Mouse (Mus musculus): ENCODE measurements around the gene Nuak1.
A peak's percentile ranks its signal among the peaks of the same experiment; 100 is the strongest.

The Nuak1 gene

DNA sequence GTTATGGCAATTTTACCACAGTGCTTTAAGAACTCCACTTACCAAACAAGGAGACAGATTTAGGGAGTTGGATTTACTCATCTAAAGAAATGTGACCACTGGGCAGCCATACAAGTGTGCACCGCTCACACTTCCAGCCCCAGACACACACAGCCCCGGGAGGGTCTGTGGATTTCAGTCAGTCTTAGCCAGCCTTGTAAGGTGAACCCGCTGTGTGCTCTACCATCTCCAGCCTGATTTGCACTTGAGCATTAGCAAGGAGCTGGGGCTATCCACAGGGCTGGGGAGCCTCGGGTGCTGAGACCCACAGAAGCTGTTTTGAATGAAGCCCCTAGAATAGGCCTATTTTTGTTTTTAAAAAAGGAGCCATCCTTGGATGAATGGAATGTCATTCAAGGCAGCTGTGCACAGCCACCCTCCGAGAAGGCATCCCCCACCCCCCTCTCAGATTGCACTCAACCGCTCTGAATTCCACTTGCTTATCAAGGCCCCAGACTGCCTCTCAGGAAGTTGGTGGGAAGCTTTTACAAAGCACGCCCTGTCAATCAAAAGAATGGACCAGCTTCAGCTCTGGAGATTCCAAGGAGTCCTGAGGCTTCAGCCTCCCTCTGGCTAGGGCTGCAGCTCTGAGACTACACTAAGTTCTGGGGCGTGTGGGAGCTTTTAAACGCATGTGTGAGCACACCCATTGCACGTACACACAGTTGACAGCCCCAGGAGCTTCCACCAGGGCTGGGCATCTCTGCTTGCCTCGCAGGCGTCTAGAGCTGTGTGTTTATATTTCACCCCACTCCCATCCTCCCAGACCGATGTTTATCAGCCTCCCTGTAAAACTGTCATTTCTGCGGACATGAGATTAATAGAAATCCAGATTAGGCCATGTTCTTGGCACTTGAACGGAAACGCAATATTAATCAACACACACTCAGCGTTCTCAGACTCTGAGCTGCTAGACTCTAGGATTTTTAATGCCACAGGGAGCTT is 57.2 kb downstream of the Nuak1 start:
- DNase-seq (ENCODE audit: low read depth, low spot score) = no peak

DNA sequence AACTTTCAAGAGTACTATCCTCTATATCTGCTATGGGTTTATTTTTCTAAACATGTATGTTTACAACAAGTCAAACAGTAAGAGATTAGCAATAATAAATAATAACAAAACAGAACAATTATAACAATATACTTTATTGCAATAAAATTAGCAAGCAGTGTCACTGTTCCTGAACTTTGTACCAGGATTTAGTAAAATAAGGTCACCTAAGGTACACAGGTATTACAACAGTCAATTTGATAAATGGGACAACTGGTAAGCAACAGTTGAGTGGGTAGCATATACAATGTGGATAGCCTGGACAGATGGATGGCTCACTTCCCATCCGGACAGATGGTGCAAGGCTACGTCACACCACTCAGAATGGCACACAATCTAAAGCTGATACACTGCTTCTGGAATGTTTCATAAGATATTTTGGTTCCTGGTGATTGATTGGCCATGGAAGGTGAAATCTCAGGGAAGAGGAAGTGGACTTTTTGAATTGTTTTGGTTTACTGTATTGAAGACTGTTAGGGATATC is 59.1 kb downstream of the Nuak1 start:
- DNase-seq (ENCODE audit: low read depth, low spot score) = no peak

DNA sequence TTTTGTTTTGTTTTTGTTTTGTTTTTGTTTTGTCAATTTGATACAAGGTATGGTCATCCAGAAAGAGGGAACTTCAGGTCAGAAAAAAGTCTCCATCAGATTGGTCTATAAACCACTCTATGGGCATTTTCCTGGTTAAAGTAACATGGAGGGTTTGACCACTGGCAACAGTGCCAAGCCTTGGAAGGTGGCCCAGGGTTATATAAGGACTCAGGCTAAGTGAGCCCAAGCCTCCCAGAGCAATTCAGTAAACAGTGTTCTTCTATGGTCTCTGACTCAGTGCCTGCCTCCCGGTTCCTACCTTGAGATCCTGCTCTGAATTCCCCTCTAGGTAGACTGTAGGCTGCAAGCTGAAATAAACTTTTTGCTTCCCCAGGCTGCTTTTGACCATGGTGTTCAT is 61.0 kb downstream of the Nuak1 start:
- no peak for DNase-seq (ENCODE audit: low read depth, low spot score)

DNA sequence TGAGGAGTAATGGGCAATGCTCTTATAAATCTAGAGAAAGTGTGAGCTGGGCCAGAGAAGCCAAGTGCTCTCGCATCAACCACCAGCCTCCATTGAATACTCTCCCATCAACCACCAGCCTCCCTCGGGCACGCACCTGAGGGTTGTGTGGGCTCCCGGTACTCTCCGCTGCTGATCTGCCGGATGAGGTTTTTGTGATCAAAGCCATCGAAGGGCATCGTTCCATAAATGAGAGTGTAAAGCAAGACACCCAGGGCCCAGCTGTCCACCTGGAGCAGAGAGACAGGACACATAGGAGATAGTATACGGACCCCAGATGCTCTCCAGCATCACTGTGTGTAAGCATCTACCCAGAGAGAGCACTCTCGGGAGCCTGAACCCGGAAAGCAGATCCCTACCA is 62.4 kb downstream of the Nuak1 start:
- DNase-seq (ENCODE audit: low read depth, low spot score) = no peak

DNA sequence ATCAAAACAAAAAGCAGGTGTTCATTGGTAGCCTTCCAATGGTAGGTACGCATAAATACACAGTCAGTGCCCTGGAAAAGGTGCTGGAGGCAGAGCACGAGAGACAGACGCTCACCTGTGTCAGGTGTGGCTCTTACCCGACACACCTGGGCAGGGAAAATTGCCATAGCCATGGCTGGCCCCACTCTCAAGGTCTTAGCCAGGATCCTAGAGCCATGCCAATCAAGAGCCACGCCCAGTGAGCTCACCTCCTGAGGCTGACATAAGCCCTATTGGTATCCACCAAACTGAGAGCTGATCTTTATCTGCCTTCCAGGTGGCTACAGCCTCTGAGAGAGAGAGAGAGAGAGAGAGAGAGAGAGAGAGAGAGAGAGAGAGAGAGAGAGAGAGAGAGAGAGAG is 64.1 kb downstream of the Nuak1 start:
- DNase-seq (ENCODE audit: low read depth, low spot score) = no peak

DNA sequence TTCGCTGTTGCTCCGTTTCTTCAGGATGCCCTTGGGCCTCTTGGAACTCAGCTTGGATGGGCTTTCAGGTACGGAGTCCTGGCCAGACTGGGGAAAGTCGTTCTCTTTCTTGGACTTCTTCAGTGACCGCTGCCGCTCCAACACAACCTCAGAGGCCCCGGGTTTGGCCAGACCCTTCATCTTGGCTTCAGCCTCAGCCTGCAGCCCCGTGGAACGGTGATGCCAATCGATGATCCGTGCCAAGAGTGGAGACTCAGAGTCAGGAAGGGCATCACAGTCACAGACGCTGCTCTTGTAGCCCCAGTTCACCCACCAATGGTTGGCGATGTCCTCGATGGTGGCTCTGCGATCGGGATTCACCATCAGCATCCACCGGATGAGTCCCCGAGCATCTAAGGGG is 65.4 kb downstream of the Nuak1 start:
- DNase-seq (ENCODE audit: low read depth, low spot score) = no peak

DNA sequence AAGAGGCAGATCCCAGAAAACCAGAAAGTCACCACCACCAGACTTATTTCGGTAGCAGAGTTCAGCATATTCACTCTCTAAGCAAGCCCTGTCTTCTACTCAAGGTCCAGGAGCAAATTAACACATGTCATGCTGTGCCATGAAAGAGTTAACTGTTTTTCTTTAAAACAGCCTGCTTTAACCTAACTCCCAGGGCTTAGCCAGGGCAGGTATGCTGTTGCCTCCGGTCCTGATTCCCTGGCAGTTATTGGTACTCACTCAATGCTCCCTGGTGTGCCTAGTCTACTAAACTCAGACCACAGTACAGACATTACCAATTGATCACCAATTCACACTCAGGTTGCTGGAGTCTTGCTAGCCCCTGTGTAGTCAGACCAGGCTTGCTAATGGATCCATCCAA is 66.9 kb downstream of the Nuak1 start:
- no peak for DNase-seq (ENCODE audit: low read depth, low spot score)

DNA sequence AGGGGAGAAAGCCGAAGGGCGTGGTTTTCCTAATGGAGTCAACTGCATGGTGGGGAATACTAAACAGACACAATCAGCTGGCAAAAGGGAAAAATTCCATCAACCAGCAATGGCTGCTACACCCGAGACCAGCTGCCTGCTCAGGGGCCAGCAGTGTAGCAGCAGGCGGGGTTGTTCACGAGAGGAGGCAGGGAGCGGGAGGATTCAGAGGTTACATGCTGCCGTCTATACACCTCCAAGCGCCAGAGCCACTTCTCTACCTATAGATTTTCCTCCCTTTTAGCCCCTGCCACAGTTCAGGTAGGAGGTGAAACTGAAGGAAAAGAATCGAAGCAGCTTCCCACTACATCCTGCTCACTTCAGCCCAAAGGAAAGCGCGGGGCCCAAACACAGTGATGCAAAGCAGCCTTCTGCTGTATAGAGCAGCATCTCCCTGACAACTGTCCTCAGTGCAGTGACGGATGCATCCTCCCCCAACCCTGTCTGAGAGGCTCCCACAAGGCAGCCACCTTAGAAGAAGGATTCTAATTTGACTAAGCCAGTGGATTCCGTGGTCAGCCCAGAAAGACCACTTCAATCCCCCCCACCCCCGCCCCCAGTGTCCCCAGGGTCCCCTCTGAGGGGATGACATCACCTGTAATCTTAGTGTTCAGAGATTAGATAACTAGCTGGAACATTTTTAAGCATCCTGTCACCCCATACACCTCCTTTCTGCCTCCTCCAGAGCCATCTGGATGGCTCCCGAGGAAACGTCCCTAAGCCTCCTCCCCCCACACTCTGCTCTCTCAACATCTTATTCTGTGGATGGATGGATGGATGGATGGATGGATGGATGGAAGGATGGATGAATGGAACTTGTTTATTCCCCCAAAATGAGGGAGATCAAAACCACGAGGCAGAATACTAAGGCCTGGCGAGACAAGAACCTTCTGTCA is 68.0 kb downstream of the Nuak1 start:
- no peak for DNase-seq (ENCODE audit: low read depth, low spot score)

DNA sequence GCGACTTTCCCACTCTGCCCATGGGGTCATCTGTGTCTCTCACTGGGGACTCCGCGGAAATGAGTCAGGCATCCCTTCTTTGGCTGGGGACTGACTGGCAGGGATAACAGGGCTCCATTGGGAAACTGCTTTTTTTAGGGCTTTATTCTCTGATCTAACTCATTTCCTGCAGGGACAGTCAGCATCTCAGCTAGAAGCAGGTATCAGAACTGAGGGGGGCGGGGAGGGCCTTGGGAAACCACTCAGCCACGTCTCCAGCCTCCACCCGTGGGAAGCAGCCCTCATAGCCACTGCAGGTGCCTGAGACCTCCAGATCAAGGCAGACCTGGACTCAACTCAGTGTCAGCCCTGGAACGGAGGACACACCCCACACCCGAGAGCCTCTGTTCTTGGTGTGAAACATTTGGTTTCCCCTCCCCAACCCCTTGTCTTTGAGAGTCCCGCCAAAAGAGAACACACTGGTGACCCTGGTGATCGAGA is 68.7 kb downstream of the Nuak1 start:
- no peak for DNase-seq (ENCODE audit: low read depth, low spot score)

DNA sequence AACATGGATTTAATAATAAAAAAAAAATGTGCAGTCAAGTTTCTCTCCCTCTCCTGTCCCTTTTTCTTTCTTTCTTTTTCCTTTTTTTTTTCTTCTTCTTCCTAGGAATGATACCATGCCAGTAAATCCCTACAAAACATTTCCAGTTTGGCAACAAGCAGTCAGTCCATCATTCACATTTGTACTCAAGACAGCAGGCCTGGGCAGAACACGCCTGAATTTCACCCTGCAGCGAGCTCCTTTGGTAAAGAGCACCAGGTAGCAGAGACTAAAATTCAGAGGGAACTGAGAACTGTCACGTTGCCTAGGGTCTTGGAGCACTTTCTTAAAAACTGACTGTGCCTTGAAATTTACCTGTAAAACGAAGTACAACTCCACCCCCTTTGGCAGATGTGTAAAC is 69.2 kb downstream of the Nuak1 start:
- no peak for DNase-seq (ENCODE audit: low read depth, low spot score)

DNA sequence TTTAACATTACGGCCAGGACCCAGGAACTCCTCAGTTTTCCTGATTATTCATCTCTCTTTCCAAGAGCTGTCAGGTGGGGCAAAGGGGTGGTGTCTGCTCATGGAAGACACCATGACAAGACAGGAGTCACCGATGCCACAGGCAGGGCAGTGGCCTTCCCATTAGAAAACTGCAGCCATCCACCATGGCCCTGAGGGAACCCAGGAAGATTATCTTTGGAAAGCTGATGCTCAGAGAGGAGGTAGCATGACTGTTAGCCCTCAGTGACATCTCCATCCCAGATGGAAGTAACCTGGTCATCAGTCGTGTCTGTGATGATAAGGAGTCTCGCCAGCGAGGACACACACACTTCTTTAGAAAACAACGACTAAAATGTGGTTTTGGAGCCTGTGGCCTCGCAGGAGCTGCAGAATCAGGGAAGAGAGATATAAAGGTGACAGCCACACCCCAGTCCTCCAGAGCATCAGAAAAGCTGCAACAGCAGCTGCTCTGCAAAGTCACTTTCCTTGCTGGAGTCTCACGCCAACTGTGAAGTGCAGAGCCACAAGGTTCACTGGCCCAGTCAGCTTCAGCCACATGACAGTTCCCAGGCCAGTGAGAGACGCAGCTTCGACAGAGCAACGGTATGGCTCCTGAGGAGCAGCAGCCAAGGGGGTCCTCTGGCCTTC is 70.6 kb downstream of the Nuak1 start:
- no peak for DNase-seq (ENCODE audit: low read depth, low spot score)

DNA sequence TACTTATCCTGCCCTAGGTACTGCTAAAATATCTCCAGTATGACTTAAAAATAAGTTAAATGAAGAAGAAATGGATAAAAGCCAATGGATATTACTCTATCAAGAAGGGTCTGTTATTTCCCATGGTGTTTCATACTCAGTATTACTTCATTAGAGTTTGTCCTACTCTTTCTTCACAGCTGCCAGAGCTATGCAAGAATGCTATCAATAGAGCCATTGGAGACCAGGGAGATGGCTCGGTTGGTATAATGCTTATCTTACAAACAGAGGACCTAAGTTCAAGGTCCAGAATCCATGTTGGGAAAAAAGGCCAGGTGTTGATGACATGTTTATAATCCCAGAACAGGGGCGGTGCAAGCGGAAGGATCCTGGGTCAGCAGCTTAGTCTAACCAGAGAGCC is 72.2 kb downstream of the Nuak1 start:
- no peak for DNase-seq (ENCODE audit: low read depth, low spot score)

DNA sequence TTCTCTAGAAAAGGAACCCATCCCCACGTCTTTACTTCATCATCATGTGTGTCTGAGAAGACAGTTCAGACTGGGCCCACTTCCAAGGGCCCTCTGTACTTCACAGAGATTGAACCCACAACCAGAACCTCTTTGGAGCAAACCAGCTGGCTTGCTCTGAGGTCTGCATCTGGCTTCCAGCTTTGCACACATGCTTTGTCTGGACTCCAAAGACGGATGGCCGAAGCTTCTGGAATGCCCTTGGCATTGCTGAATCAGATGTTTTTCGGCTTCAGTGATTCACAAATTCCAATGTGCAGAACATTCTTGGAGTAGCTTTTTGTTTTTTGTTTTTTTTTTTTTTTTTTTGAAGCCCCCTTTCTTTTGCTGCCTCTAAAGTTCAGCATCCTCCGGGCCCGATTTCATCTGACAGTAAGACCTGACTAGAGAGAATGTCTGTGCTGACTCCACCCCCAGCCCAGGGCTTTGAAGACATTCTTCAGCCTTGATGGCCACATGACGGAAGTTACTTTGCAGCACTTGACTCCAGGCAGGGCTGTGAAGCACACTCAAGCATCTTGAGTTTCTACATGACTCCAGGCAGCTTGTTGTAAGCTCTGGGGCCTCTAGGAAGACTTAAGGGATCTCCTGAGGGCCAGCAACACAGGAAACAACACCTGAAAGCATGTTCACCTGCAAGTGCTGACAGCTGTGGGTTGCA is 75.1 kb downstream of the Nuak1 start:
- DNase-seq (ENCODE audit: low read depth, low spot score) = no peak

DNA sequence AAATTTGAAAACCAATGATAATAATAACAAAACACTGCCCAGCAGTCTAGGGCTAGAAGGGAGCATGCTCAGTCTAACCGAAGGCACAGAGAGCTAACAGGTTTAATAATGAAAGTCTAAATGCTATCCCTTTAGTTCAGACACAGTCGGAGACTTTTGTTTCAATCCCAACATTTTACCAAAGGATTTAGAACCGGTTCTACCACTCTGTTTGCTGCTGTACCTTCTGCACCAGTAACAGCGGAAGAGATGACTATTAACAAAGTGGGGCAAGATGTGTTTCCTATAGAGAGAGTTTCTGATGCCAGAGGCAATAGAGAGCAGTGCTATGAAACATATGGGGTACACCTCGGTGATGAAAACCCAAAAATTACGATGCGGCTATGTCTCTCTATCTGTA is 76.6 kb downstream of the Nuak1 start:
- no peak for DNase-seq (ENCODE audit: low read depth, low spot score)

DNA sequence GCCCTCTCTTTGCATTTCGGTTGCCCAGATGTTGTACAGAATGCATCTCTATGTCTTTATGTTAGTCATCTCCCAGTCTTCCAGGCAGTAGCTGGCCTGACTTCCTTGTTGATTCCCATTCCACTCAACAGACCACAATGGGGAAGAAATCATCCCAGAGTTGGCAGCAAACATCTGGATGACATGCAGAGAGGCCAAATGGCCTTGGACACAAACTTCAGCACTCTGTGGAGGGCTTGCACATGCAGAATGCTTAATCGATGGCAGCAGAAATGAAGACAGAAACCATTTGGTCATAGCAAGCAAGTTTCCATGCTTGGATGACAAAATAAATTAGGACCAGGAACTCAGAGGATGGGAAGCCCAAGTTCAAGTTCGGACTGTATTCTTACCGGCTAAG is 79.4 kb downstream of the Nuak1 start:
- peak; percentile 23 for DNase-seq (ENCODE audit: low read depth, low spot score)

DNA sequence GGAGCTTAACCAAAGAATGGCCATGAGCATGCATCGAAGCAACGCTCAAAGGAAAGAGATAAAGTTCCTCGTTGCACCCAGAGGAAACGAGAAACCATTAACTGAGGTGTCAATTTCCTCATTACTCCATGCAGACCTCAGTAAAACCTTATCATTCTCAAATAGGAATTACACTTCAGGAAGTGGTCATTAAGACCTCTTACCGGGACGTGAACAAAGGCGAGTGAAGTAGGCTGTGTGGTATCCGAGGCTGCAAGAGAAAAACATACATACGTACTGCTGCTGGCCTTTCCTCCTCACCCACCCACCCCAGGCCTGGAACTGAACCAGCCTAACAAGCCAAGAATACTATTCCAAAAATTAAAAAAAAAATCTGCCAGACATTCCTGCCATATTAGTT is 80.0 kb downstream of the Nuak1 start:
- DNase-seq (ENCODE audit: low read depth, low spot score) = no peak

DNA sequence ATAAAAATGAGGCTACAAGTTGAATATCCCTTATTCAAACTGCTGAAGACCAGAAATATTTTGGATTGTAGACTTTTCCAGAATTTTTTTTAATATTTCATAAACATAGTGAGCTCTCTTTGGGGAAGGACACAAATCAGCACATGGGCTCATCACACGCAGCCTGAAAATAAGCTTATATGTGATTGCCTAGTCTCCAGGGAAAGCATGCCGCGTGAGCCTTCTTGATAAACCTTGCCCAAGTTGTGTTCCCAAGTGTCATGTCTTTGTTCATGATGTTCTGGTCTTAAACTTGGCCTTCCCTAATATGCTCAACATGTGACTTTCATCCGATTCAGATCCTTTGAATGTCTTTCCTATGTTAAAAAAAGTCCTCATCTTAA is 81.7 kb downstream of the Nuak1 start:
- no peak for DNase-seq (ENCODE audit: low read depth, low spot score)

DNA sequence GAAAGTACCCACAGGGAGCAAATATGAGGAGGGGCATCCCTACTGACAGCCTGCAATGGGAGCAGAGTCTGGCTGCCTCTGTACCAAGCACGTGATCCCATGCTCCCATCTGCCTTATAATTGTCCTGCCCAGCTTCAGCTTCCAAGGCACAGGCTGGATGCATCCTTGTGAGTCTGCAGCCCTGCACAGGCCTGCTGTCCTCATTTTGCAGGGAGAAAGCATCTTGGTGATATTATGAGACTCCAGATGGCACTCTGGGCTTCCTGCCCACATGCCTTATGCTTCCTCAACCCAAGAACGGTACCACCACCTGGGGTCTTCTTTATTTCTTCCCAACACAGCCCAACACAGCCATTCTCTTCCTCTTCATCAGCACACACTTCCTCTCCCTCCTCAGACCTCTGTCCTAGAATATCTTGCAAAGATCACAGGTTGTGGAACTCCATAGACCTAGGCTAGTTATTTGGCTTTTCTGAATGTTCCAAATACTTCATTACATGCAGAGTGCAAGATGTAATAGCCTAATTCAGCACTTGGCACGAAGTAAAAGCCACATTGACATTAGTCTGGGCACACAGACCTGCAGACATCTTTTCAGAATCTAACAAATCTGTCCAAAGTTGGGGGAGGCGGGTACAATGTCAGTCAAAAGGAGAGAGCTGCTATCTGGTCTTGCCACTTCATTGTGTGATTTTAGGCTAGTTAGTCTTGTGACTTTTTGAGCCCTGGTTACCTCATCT is 82.2 kb downstream of the Nuak1 start:
- DNase-seq (ENCODE audit: low read depth, low spot score) = no peak

DNA sequence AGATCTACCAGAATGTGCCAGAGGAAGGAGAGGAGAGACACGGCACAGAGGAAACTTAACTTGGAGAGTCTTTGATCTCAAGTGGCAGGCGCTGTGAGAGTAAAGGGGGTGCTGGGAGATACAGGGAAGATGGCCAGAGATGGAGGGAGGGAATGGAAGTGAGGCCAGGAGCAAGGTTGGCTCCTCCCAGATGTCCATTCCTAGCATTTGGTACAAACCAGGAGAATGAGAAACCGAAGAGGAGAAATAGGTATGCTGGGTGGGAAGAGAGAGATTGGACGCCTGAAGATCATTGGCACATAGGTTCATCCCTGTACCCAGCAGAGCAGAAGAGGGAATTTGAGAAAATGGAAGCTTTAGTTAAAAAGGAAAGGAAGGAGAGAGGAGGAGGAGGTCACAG is 82.8 kb downstream of the Nuak1 start:
- DNase-seq (ENCODE audit: low read depth, low spot score) = no peak

DNA sequence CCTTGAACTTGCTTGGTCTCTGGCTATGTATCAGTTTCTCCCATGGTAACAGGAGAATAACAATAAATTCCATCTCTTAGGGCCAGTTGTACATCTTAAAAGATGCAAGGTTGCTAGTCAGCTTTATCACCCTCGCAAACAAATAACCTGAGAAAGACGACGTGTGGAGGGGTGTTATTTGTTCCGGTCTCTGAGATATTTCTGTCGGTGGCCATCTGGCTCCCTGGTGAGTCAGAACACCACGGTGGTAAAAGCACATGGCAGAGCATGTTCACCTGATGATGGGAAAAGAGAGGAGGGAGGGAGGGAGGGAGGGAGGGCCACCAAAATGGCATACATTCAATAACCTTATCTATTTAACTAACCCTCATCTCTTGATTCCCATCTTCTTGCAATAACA is 86.1 kb downstream of the Nuak1 start:
- no peak for DNase-seq (ENCODE audit: low read depth, low spot score)

Measured in skeletal muscle tissue, adult 2 months (tissue).